Mouse (Mus musculus): ENCODE results near the gene Galnt15.
A peak's percentile ranks its signal among the peaks of the same experiment; 100 is the strongest.

The Galnt15 gene

GRCm38 (mm10) chr14:32028681-32029091 is at the start of gene Galnt15:
TSS of gene Galnt15 (plus strand) at chr14:32028989.
- DNase-seq: no peak

DNA sequence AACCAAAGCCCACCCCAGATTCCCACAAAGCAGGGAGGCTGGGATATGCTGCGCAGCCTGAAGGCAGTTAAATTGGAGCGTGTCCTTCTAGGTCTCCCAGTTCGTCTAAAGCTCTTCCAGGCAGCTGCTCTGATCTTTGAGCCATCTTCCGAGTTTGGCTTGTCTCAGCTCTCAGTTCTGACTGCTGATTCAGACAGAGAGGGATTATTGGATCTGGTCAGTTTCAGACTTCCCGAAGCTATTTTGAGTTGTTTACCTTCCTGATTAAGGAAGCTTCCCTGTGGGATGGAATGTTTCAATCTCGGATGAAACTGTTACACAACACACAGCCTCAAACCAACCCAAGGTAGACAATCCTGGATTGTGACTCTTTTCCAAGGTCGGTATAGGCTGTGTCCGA is 34.8 kb upstream of the Galnt15 start:
- no peak for DNase-seq

GRCm38 (mm10) chr14:32000941-32001340 is 27.8 kb upstream of the Galnt15 start:
- no peak for DNase-seq

DNA sequence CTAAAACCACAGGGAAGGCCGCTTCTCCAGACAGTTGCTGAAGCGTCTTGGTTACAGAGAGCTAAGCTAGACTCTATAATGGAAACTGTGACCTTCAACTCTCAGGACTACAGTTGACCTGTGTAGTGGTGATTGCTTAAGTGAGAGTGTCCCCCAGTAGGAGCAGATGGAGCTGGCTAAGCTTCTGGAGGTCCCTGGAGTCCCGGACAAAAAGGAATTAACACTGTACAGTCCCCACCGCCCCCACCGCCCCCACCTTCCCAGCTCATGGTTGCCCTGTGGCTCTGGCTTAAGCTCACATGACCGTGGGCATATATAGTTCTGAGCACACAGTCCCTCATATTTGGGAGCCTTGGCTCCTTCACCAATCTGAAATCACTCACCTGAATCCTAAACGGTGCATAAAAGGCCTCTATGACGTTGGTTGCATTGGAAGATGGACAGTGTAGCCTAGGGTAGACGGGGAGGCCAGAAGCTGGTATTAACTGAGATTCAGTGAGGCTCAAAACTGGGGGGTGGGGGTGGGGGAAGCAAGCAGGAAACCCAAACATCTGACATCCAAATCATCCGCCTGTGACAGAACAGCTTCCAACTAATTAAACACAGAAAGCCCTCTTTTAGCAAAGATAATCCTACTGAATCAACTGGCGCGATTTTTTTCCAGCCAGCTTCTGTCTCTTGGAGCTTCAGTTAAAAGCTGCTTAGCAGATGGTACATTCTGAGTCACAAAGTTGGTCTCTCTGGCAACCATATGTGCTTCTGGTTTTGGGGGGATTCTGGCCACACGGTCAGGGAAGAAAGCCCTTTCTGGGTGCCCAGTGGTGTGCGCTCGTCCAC is 26.1 kb upstream of the Galnt15 start:
- DNase-seq: peak; percentile 23

DNA sequence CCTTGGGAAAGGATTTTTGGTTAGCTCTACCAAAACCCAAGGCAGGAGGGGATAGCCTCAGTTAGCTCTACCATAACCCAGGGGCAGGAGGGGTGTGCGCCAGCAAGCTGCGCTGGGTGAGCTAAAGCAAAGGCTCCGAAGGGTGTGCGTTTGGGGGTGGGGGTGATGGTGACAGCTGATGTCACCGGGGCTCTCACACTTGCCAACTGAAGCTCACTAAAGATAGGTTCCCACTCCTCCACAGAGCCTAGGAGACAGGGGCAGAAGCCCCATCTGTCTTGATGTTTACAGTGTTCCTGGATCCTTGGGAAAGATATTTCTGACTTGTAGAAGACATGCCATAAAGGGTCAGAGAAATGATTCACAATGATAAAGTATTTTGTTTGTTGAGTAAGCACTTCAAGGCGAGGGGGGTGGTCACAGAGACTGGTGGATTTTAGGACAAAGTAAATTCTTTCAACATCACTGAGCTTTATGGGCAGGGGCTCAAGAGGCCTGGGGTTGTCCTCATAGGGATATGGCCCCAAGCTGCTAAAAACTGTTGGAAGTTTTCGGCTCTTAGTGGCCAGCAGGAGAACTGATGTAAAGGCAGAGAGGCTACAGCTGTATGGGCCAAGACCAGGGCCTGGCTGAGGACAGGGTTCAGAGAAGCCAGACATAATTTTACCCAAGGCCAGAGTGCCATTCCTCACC is 24.7 kb upstream of the Galnt15 start:
- DNase-seq: no peak

DNA sequence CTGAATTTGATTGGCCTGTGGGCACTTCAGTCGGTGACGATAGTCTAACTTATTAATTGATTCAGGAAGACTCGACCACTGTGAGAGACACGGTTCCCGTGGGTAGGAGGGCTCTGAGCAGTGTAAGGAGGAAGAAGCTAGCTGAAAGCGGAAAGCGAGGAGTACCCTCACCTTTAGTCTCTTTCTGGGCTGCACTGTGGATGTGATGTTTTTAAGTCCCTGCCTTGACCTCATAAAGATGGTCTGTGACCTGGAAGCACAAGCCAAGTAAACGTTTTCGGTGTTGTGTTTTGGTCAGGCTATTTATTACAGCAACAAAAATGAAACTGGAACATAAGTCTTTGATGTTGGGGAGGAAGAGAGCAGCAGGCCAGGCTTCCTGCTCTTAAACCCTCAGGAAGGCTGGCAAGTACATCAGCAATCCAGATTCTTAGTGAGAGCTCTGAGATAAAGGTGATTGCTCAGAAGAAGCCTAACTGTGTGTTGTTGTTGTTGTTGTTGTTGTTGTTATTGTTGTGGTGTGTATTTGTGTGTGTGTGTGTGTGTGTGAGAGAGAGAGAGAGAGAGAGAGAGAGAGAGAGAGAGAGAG is 23.0 kb upstream of the Galnt15 start:
- DNase-seq: no peak

DNA sequence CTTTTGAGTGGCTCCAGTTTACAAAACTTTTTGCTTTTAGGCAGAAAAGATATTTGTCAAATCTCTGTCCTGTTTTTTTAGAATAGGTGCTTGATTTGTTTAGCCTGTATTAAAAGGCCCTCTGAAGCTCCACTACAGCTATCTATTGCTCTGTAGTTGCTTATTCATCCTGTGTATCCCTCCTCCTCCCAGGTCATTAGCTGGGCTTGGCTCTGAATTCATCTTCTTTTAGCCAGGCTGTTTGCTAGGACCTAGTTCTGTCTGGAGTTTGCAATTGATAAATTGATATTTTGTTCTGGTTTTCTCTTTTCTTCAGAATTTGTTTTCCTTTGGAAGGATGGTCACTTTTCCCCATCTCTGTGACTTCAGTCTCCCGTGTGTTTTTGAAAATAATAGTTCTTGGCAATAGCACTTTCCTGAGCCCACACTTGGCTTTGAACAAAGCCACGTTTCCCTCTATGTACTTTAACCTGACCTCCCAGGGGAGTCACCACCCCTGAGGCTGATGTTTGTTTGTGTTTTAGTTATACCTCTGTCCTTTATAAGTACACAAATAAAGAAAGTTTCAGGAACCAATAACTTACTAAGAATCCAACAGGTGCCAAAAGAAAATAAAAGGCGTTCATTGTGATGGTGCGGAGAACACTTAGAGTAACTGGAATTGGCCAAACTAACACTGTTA is 21.0 kb upstream of the Galnt15 start:
- DNase-seq: no peak

- no peak for DNase-seq
Observed at GRCm38 (mm10) chr14:32009715-32010114, 19.1 kb upstream of the Galnt15 start.

GRCm38 (mm10) chr14:32011547-32012304 is 17.1 kb upstream of the Galnt15 start:
- no peak for DNase-seq

- no peak for DNase-seq
Observed at GRCm38 (mm10) chr14:32015131-32015770, 13.5 kb upstream of the Galnt15 start.

GRCm38 (mm10) chr14:32016466-32016865 is 12.3 kb upstream of the Galnt15 start:
- no peak for DNase-seq

DNA sequence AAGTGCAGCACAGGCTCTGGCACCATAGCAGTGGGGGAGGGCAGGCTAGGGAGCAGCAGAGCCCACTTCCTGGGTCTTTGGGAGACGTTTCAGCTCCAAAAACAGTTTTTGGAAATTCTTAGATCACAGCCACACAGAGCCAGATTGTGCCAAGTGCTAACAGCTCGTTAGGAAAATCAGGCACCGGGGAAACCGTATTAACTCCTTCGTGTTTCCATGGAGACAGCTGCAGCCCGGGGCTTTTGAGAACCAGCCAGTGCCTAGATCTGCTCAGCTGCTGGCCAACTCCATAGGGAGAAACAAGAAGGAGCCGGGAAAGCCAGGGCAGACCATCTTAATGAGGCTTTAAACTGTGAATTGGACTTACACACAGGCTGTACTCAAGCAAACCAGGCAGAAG is 11.9 kb upstream of the Galnt15 start:
- peak; percentile 61 for DNase-seq

DNA sequence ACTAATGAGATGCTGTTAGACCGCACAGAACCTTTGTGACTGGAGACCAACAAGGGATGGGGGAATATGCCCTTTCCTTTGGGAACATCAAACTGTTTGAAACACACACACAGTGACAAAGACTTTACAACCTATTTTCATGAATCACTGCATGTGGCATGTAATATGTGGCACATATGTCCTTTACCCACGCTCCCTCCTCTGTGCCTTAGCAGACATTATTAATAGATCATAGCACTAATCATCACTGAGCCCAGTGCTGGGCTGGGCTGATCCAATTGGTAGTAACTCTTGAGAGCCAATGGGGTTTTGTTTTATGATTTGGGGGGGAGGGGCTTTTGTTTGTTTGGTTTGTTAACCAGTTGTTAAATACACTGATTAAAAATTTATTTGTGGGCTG is 11.3 kb upstream of the Galnt15 start:
- DNase-seq: no peak

DNA sequence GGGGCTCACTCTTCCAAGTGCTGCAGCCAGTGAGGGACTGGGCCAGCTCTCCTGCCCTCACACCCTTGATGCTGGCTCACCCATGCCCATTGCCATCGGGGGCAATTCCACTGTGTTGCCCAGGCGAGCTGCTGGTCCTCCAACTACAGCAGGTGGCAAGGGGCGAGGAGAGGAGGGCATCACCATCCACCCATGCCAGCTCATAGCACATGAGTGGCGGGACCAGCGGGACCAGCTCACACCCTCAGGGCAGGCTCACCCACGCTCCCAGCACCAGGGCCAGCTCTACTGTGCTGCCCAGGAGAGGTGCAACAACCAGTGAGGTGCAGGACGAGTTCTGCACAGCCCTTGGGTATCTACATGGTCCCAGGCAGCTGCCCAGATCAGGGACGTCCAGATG is 9.7 kb upstream of the Galnt15 start:
- no peak for DNase-seq

GRCm38 (mm10) chr14:32021967-32022366 is 6.8 kb upstream of the Galnt15 start:
- peak; percentile 27 for DNase-seq

DNA sequence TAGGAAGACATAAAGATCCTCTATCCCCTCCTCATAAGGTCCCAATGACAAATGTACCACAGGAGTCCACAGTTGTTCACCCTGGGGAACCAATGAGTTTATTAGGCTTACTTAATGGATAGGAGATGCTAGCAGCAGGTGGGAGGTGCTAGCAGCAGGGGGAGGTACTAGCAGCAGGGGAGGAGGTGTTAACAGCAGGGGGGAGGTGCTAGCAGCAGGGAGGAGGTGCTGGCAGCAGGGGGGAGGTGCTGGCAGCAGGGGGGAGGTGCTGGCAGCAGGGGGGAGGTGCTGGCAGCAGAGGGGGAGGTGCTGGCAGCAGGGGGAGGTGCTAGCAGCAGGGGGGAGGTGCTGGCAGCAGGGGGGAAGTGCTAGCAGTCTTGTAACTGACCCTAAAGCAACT is 6.3 kb upstream of the Galnt15 start:
- no peak for DNase-seq

DNA sequence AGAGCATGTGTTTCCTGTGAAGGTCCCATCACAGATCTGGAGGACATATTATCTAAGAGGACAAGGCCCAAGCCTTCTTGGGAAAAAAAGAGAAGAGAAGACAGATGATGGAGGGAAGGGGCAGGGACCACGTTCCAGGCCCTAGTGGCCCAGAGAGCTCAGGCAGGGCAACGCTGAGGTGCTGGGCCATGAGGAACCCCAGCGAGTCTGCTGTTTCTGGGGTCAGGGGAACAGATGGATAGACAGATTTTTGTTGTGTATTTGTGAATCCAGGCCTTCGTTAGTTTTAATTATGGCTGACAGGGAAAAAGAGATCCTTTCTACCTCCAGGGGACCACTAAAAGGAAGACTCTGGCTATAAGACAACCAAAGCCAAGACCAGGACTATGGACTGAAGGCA is 4.9 kb upstream of the Galnt15 start:
- DNase-seq: no peak

DNA sequence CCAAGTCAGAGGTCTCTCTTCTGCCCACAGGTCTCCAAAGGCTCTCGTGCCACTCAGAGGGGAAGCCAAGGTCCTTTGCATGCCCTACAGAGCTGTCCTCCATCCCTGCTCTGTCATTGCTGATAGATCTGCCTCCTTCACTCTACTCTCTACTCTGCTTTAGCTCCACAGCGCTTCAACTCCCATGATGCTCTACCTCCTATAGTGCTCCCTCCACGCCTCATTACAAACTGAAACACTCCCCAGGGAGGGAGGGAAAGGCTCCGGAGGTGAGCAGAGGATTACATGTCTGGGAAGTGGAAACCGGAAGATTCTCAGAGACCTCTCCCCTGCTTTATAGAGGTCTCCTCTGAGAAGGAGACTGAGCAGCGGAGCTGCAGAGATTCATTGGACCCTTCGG is 1.6 kb upstream of the Galnt15 start:
- DNase-seq: no peak

DNA sequence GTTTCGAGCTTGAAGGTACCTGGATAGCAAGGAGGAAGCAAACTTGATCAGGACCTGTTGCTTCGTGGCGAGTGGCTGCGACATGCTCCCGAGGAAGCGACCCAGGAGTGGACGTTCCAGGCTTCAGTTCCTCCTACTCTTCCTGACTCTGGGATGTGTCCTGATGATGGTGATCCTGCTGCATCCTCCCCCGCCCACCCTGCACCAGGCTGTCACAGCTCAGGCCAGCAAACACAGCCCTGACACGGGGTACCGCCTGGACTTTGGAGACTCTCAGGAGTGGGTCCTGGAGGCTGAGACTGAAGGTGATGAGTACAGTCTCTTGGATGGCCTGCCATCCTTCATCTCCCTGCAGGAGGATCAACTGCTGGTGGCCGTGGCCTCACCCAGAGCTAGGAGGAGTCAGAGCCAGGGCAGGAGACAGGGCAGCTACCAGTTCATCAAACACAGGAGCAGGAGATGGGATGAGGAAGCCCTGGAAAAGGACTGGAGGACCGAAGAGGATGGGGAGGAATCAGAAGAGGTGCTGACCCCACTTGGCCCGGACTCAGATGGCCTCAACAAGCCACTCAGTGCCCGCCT is 713 bp downstream of the Galnt15 start:
- DNase-seq: no peak

GRCm38 (mm10) chr14:32030073-32030472 is 1.3 kb downstream of the Galnt15 start:
- no peak for DNase-seq

DNA sequence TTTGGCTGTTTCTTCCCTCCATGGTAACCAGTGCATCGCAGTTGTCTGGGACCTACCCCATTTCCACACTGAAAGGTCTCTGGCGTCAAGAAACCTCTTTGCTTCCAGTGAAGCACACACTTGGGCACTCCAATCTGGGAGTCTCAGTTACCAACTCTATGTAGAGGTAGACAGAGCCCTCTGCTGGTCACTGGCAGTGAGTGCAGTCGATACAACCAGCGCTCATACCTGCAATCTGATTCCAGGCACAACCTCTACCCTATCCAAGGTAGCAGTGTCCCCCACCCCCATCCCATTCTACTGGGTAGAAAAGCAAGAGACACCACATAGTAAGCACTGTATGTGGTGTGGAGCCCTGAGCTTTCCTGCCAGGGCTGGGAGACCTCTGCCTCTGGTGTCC is 3.7 kb downstream of the Galnt15 start:
- DNase-seq: peak; percentile 71

GRCm38 (mm10) chr14:32036482-32036881 is 7.7 kb downstream of the Galnt15 start:
- DNase-seq: no peak
